Mouse (Mus musculus): ENCODE data around the gene Hemk1. TPM values are rescaled to one million over a fixed set of nuclear protein-coding genes. Genes with fewer than 3 reads are reported as not detected.

Hemk1 gene
- polyA plus RNA-seq, 1 experiment: 22.0 TPM

DNA sequence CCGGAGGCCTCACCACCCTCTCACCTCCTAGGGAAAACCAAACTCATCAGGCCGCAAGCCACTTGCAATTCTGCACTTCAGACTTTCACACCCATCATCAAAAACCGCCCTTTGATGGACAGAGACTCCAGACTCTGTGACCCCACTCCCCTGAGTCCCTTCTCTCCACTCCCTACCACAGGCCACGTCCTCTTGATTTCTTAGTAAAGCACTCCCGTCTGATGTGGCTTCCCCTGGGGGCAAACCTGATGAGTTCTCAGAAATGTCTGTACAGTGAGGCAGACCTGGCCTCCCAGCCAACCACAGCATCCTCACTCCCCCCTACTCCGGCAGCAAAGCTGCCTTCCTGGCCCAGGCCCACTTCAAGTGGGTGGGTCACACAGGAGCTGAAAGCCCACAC, 3.8 kb downstream of the Hemk1 start:
- H3K4me3 ChIP-seq (ENCODE audit: control insufficient read depth, low read depth, low read length): no peak overlapping the region
- H3K27ac ChIP-seq (ENCODE audit: control insufficient read depth, insufficient read depth, low read depth, low read length): no peak overlapping the region
- H3K36me3 ChIP-seq (ENCODE audit: control insufficient read depth, insufficient read depth, low read length): peaks cover 1% of the 10 kb centered on the region; the same call in 1 of the 2 replicates
- H3K4me1 ChIP-seq (ENCODE audit: control insufficient read depth, insufficient read depth, low read length): peaks cover 9% of the 10 kb centered on the region
- no peaks in the 10 kb centered on the region for H3K27me3 ChIP-seq (ENCODE audit: control insufficient read depth, insufficient read depth, low read length)
- no peak for TF ChIP-seq CTCF (IDR thresholded peaks at IDR 0.05; ENCODE audit: control insufficient read depth, insufficient read depth, insufficient replicate concordance, low read depth, low read length)
- no peak for TF ChIP-seq POLR2A (IDR thresholded peaks at IDR 0.05; ENCODE audit: control insufficient read depth, low read depth, low read length)

DNA sequence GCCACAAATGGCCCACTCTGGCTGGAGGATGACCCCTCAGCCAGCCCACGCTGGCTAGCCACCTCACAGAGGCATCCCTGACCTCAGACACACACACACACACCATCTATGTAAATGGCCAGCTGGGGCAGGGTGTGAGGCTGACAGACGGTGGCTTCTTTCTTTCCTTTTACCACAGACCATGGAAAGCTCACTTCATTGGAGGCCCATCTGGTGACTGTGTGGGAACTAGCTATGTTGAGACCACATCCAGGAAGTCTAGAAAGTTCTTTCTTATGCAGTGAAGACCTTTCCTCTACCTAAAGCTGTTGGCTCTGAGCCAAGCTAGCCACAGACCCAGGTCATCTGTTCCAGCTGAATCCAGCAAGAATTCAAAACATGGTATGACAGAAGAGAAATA, 4.5 kb downstream of the Hemk1 start:
- Histone ChIP-seq H3K27me3 (ENCODE audit: control insufficient read depth, insufficient read depth, low read length) (no peaks in the 10 kb centered on the region), H3K4me1 (ENCODE audit: control insufficient read depth, insufficient read depth, low read length) (peaks cover 9% of the 10 kb centered on the region), H3K27ac (ENCODE audit: control insufficient read depth, insufficient read depth, low read depth, low read length) (no peak overlapping the region), H3K4me3 (ENCODE audit: control insufficient read depth, low read depth, low read length) (no peak overlapping the region), H3K36me3 (ENCODE audit: control insufficient read depth, insufficient read depth, low read length) (peaks cover 1% of the 10 kb centered on the region; the same call in 1 of the 2 replicates)
- TF ChIP-seq POLR2A (IDR thresholded peaks at IDR 0.05; ENCODE audit: control insufficient read depth, low read depth, low read length) (no peak), CTCF (IDR thresholded peaks at IDR 0.05; ENCODE audit: control insufficient read depth, insufficient read depth, insufficient replicate concordance, low read depth, low read length) (no peak)

DNA sequence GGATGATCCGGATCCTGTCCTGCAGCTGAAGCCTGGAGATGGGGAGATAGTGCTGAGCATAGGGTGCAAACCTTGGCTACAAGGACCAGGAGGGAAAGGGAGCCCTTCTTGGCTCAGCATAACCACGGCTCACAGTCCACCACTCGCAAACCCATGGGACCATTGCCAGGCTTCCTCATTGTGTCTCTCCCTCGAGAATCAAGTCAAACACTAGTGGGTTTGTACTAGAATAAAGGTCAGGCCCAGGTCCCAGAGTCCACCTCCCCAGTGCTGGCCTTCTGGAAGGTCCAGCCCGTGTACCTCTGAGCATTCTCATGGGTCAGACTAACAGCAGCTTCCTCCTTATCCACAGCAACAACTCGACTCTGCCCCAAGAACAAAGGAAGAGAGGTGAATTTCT, 7.4 kb downstream of the Hemk1 start:
- no peak for TF ChIP-seq POLR2A (IDR thresholded peaks at IDR 0.05; ENCODE audit: control insufficient read depth, low read depth, low read length)
- TF ChIP-seq CTCF (IDR thresholded peaks at IDR 0.05; ENCODE audit: control insufficient read depth, insufficient read depth, insufficient replicate concordance, low read depth, low read length): no peak
- Histone ChIP-seq H3K36me3 (ENCODE audit: control insufficient read depth, insufficient read depth, low read length) (peaks cover 1% of the 10 kb centered on the region; the same call in 1 of the 2 replicates), H3K4me3 (ENCODE audit: control insufficient read depth, low read depth, low read length) (no peak overlapping the region), H3K27ac (ENCODE audit: control insufficient read depth, insufficient read depth, low read depth, low read length) (no peak overlapping the region), H3K27me3 (ENCODE audit: control insufficient read depth, insufficient read depth, low read length) (no peaks in the 10 kb centered on the region), H3K4me1 (ENCODE audit: control insufficient read depth, insufficient read depth, low read length) (peaks cover 3% of the 10 kb centered on the region)

DNA sequence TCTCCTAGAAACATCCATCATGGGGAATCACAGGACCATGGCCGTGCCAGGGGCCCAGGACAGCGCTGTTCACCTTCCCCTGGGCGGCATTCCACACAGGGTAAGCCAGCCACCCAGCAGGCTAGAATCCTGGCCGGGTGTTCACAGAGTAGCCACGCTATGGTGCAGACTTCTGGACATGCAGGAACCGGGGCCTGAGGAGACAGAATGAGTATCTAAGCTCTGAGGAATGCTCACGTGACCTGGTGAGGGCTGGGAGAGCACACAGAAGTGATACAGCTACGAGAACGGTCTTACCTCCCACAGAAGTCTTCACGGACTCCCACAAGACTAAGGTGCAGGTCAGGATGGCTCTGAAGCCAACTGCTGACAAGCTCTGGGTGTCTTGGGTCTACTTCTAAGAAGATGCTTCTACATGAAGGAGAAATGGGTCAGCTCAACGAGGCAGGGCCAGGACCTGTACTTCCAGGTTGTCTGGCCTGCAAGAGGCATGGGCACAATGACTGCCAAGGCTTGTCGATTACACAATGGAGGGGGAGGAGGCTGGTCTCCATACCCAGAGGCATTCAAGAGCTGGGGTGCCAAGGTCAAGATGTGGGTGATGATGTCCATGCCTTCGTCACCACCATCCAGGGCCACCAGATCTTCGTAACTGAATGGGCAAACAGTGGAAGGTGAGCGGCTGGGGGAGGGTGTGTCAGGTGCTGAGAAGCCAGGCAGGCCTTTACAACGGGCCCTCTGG, 10.1 kb downstream of the Hemk1 start:
- Histone ChIP-seq H3K27me3 (ENCODE audit: control insufficient read depth, insufficient read depth, low read length) (no peaks in the 10 kb centered on the region), H3K4me3 (ENCODE audit: control insufficient read depth, low read depth, low read length) (no peak overlapping the region), H3K27ac (ENCODE audit: control insufficient read depth, insufficient read depth, low read depth, low read length) (no peak overlapping the region), H3K4me1 (ENCODE audit: control insufficient read depth, insufficient read depth, low read length) (peaks cover 7% of the 10 kb centered on the region), H3K36me3 (ENCODE audit: control insufficient read depth, insufficient read depth, low read length) (no peaks in the 10 kb centered on the region)
- TF ChIP-seq CTCF (IDR thresholded peaks at IDR 0.05; ENCODE audit: control insufficient read depth, insufficient read depth, insufficient replicate concordance, low read depth, low read length) (no peak), POLR2A (IDR thresholded peaks at IDR 0.05; ENCODE audit: control insufficient read depth, low read depth, low read length) (no peak)

DNA sequence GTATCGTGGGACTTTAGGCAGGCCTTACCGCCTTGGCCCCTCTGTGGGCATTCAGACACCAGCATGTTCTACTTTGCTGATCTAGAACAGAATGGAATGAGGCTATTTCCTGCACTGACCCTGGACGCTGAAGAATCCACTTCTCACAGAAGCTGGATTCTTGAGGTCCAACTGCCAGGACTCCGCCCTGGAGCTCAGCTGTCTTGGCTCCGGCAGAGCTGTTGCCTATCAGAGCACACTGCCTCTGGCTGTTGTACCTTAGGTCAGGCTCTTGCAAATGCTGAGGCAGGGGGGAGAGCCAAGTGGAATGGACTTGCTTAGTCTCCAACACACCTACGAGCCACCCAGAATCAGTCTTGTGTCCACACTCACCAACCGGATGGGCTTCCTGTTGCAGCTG, 12.2 kb downstream of the Hemk1 start:
- Histone ChIP-seq H3K36me3 (ENCODE audit: control insufficient read depth, insufficient read depth, low read length) (no peaks in the 10 kb centered on the region), H3K27ac (ENCODE audit: control insufficient read depth, insufficient read depth, low read depth, low read length) (no peak overlapping the region), H3K27me3 (ENCODE audit: control insufficient read depth, insufficient read depth, low read length) (no peaks in the 10 kb centered on the region), H3K4me1 (ENCODE audit: control insufficient read depth, insufficient read depth, low read length) (peaks cover 7% of the 10 kb centered on the region), H3K4me3 (ENCODE audit: control insufficient read depth, low read depth, low read length) (no peak overlapping the region)
- TF ChIP-seq POLR2A (IDR thresholded peaks at IDR 0.05; ENCODE audit: control insufficient read depth, low read depth, low read length) (no peak), CTCF (IDR thresholded peaks at IDR 0.05; ENCODE audit: control insufficient read depth, insufficient read depth, insufficient replicate concordance, low read depth, low read length) (no peak)

DNA sequence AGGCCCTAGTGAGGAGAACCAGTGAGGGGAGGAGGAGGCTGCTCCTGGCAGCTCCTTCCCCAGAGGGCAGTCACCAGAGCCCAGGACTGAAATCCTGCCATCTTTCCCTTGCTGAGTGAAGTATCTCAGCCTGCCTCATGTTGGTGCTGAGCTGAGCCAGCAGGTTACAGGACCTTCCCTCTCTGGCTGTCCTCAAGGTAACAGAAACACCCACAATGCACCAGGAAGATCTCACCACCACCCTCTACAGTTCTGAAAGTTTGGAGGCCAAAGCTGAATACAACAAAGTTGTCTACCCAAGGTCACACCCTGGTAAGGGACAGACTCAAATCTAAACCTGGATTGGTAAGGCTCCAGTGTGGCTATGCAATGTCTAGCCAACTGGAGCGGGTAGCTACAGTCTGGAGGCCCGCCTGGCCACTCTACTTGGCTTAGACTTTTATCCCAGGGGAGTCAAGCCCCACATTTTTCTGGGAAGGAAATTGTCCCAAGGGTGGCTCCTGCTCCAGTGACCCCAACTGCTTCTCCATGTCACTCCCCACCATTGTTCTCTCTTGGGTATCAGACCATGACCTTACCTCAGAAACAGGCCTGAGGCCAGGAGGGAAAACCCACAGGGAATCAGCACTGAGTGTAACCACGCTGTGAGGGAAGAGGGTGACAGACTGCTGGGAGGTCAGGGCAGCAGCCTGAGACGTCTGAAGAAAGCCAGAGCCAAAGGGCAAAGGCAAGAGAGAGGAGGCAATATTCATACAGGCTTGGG, 13.2 kb downstream of the Hemk1 start:
- H3K27ac ChIP-seq (ENCODE audit: control insufficient read depth, insufficient read depth, low read depth, low read length): no peak overlapping the region
- no peak for TF ChIP-seq POLR2A (IDR thresholded peaks at IDR 0.05; ENCODE audit: control insufficient read depth, low read depth, low read length)
- no peak for TF ChIP-seq CTCF (IDR thresholded peaks at IDR 0.05; ENCODE audit: control insufficient read depth, insufficient read depth, insufficient replicate concordance, low read depth, low read length)
- H3K27me3 ChIP-seq (ENCODE audit: control insufficient read depth, insufficient read depth, low read length): no peaks in the 10 kb centered on the region
- H3K4me1 ChIP-seq (ENCODE audit: control insufficient read depth, insufficient read depth, low read length): peaks cover 7% of the 10 kb centered on the region
- H3K36me3 ChIP-seq (ENCODE audit: control insufficient read depth, insufficient read depth, low read length): no peaks in the 10 kb centered on the region
- H3K4me3 ChIP-seq (ENCODE audit: control insufficient read depth, low read depth, low read length): no peak overlapping the region

DNA sequence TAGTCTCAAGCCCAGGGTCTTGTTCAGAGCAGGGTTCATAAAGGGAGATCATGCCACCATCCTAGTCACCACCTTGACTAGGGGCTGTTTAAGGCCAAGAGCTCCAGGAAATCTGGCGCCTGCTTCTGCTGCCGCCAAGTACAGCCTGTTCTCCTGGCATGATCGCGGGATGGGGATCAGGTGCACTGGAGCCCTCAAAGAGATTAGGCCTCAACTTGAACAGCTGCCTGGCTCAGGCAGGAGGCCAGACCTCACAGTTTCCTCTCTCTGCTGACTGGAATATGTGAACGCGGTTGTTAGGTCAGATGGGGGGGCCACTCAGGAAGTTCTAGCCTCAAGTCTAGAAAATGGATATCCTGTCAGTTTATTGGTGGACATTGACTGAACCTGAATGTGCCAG, 14.6 kb downstream of the Hemk1 start:
- no peaks in the 10 kb centered on the region for H3K27me3 ChIP-seq (ENCODE audit: control insufficient read depth, insufficient read depth, low read length)
- TF ChIP-seq CTCF (IDR thresholded peaks at IDR 0.05; ENCODE audit: control insufficient read depth, insufficient read depth, insufficient replicate concordance, low read depth, low read length): no peak
- no peak for TF ChIP-seq POLR2A (IDR thresholded peaks at IDR 0.05; ENCODE audit: control insufficient read depth, low read depth, low read length)
- no peak overlapping the region for H3K4me3 ChIP-seq (ENCODE audit: control insufficient read depth, low read depth, low read length)

More for the DNA sequence above, 14.6 kb downstream of the Hemk1 start:
- Histone ChIP-seq H3K36me3 (ENCODE audit: control insufficient read depth, insufficient read depth, low read length) (no peaks in the 10 kb centered on the region), H3K27ac (ENCODE audit: control insufficient read depth, insufficient read depth, low read depth, low read length) (no peak overlapping the region), H3K4me1 (ENCODE audit: control insufficient read depth, insufficient read depth, low read length) (peaks cover 7% of the 10 kb centered on the region)

Measured in testis, adult 2 months (tissue).